Mouse (Mus musculus): Measurements from ENCODE around the gene Ano6. TPM values are rescaled to one million over a fixed set of nuclear protein-coding genes. Genes with fewer than 3 reads are reported as not detected.

The Ano6 gene
- polyA plus RNA-seq, 1 experiment from 2014 or later: 51.5 TPM

- Histone ChIP-seq H3K4me3 (ENCODE audit: low read length) (no peak overlapping the region), H3K27me3 (replicated peaks; ENCODE audit: control insufficient read depth, insufficient read depth, low read length) (no peaks in the 10 kb centered on the region), H3K27ac (ENCODE audit: low read length) (no peak overlapping the region), H3K9me3 (ENCODE audit: control insufficient read depth, low read length) (no peaks in the 10 kb centered on the region), H3K36me3 (ENCODE audit: control insufficient read depth, insufficient read depth, low read length) (peaks cover 14% of the 10 kb centered on the region), H3K4me2 (ENCODE audit: low read depth, low read length) (no peak overlapping the region), H3K9ac (ENCODE audit: low read depth, low read length) (no peak overlapping the region), H3K4me1 (ENCODE audit: control insufficient read depth, insufficient read depth, low read length) (no peaks in the 10 kb centered on the region)
- no peak for ATAC-seq
- WGBS: 94% methylated on average over 8 of the region's 8 CpGs
Observed at GRCm38 (mm10) chr15:95971302-95971701, 180.7 kb downstream of the Ano6 start.

- 92% methylated on average over 15 of the region's 15 CpGs for WGBS
- H3K4me3 ChIP-seq (ENCODE audit: low read length): no peak overlapping the region
- peaks cover 14% of the 10 kb centered on the region; the same call in 1 of the 2 replicates for H3K36me3 ChIP-seq (ENCODE audit: control insufficient read depth, insufficient read depth, low read length)
- no peak overlapping the region for H3K27ac ChIP-seq (ENCODE audit: low read length)
- no peak overlapping the region for H3K9ac ChIP-seq (ENCODE audit: low read depth, low read length)
- H3K4me2 ChIP-seq (ENCODE audit: low read depth, low read length): no peak overlapping the region
- no peaks in the 10 kb centered on the region for H3K27me3 ChIP-seq (replicated peaks; ENCODE audit: control insufficient read depth, insufficient read depth, low read length)
- no peaks in the 10 kb centered on the region for H3K4me1 ChIP-seq (ENCODE audit: control insufficient read depth, insufficient read depth, low read length)
- no peak for ATAC-seq
- no peaks in the 10 kb centered on the region for H3K9me3 ChIP-seq (ENCODE audit: control insufficient read depth, low read length)
Observed at GRCm38 (mm10) chr15:95972156-95972555, 181.5 kb downstream of the Ano6 start.

- H3K27ac ChIP-seq (ENCODE audit: low read length): no peak overlapping the region
- no peak overlapping the region for H3K9ac ChIP-seq (ENCODE audit: low read depth, low read length)
- no peaks in the 10 kb centered on the region for H3K4me1 ChIP-seq (ENCODE audit: control insufficient read depth, insufficient read depth, low read length)
- no peaks in the 10 kb centered on the region for H3K9me3 ChIP-seq (ENCODE audit: control insufficient read depth, low read length)
- H3K4me3 ChIP-seq (ENCODE audit: low read length): no peak overlapping the region
- no peak overlapping the region for H3K4me2 ChIP-seq (ENCODE audit: low read depth, low read length)
- H3K27me3 ChIP-seq (replicated peaks; ENCODE audit: control insufficient read depth, insufficient read depth, low read length): no peaks in the 10 kb centered on the region
- ATAC-seq: no peak
- WGBS: 94% methylated on average over 12 of the region's 12 CpGs
- peaks cover 14% of the 10 kb centered on the region; the same call in 1 of the 2 replicates for H3K36me3 ChIP-seq (ENCODE audit: control insufficient read depth, insufficient read depth, low read length)
Observed at GRCm38 (mm10) chr15:95972621-95973020, 182.0 kb downstream of the Ano6 start.

- 79% methylated on average over 10 of the region's 10 CpGs for WGBS
- peaks cover 14% of the 10 kb centered on the region; the same call in 1 of the 2 replicates for H3K36me3 ChIP-seq (ENCODE audit: control insufficient read depth, insufficient read depth, low read length)
- no peak for ATAC-seq
- no peak overlapping the region for H3K4me2 ChIP-seq (ENCODE audit: low read depth, low read length)
- no peaks in the 10 kb centered on the region for H3K27me3 ChIP-seq (replicated peaks; ENCODE audit: control insufficient read depth, insufficient read depth, low read length)
- H3K9me3 ChIP-seq (ENCODE audit: control insufficient read depth, low read length): no peaks in the 10 kb centered on the region
- H3K4me3 ChIP-seq (ENCODE audit: low read length): no peak overlapping the region
- H3K27ac ChIP-seq (ENCODE audit: low read length): no peak overlapping the region
- H3K9ac ChIP-seq (ENCODE audit: low read depth, low read length): no peak overlapping the region
- no peaks in the 10 kb centered on the region for H3K4me1 ChIP-seq (ENCODE audit: control insufficient read depth, insufficient read depth, low read length)
Observed at GRCm38 (mm10) chr15:95974021-95974597, 183.5 kb downstream of the Ano6 start.

GRCm38 (mm10) chr15:95976156-95976876 is 185.7 kb downstream of the Ano6 start:
- H3K4me1 ChIP-seq (ENCODE audit: control insufficient read depth, insufficient read depth, low read length): no peaks in the 10 kb centered on the region
- peak; percentile 44; the same call in 1 of the 2 replicates for ATAC-seq
- H3K27ac ChIP-seq (ENCODE audit: low read length): no peak overlapping the region
- H3K9ac ChIP-seq (ENCODE audit: low read depth, low read length): no peak overlapping the region
- no peaks in the 10 kb centered on the region for H3K27me3 ChIP-seq (replicated peaks; ENCODE audit: control insufficient read depth, insufficient read depth, low read length)
- H3K9me3 ChIP-seq (ENCODE audit: control insufficient read depth, low read length): no peaks in the 10 kb centered on the region
- H3K36me3 ChIP-seq (ENCODE audit: control insufficient read depth, insufficient read depth, low read length): peaks cover 14% of the 10 kb centered on the region; the same call in 1 of the 2 replicates
- WGBS: 46% methylated on average over 4 of the region's 4 CpGs
- no peak overlapping the region for H3K4me3 ChIP-seq (ENCODE audit: low read length)
- no peak overlapping the region for H3K4me2 ChIP-seq (ENCODE audit: low read depth, low read length)

GRCm38 (mm10) chr15:95977169-95977938 is 186.7 kb downstream of the Ano6 start:
- 68% methylated on average over 8 of the region's 8 CpGs for WGBS
- ATAC-seq: no peak
- Histone ChIP-seq H3K36me3 (ENCODE audit: control insufficient read depth, insufficient read depth, low read length) (peaks cover 12% of the 10 kb centered on the region; the same call in 1 of the 2 replicates), H3K4me2 (ENCODE audit: low read depth, low read length) (no peak overlapping the region), H3K9me3 (ENCODE audit: control insufficient read depth, low read length) (no peaks in the 10 kb centered on the region), H3K4me1 (ENCODE audit: control insufficient read depth, insufficient read depth, low read length) (no peaks in the 10 kb centered on the region), H3K4me3 (ENCODE audit: low read length) (no peak overlapping the region), H3K27ac (ENCODE audit: low read length) (no peak overlapping the region), H3K27me3 (replicated peaks; ENCODE audit: control insufficient read depth, insufficient read depth, low read length) (no peaks in the 10 kb centered on the region), H3K9ac (ENCODE audit: low read depth, low read length) (no peak overlapping the region)

GRCm38 (mm10) chr15:95977939-95978252 is 187.3 kb downstream of the Ano6 start:
- Histone ChIP-seq H3K4me3 (ENCODE audit: low read length) (no peak overlapping the region), H3K9me3 (ENCODE audit: control insufficient read depth, low read length) (no peaks in the 10 kb centered on the region), H3K9ac (ENCODE audit: low read depth, low read length) (no peak overlapping the region), H3K4me2 (ENCODE audit: low read depth, low read length) (no peak overlapping the region), H3K27ac (ENCODE audit: low read length) (no peak overlapping the region), H3K27me3 (replicated peaks; ENCODE audit: control insufficient read depth, insufficient read depth, low read length) (no peaks in the 10 kb centered on the region), H3K4me1 (ENCODE audit: control insufficient read depth, insufficient read depth, low read length) (no peaks in the 10 kb centered on the region), H3K36me3 (ENCODE audit: control insufficient read depth, insufficient read depth, low read length) (peaks cover 6% of the 10 kb centered on the region; the same call in 1 of the 2 replicates)
- no peak for ATAC-seq
- 78% methylated on average over 3 of the region's 3 CpGs for WGBS

GRCm38 (mm10) chr15:95980641-95981040 is 190.0 kb downstream of the Ano6 start:
- Histone ChIP-seq H3K4me1 (ENCODE audit: control insufficient read depth, insufficient read depth, low read length) (no peaks in the 10 kb centered on the region), H3K9me3 (ENCODE audit: control insufficient read depth, low read length) (no peaks in the 10 kb centered on the region), H3K27me3 (replicated peaks; ENCODE audit: control insufficient read depth, insufficient read depth, low read length) (no peaks in the 10 kb centered on the region), H3K4me3 (ENCODE audit: low read length) (no peak overlapping the region), H3K9ac (ENCODE audit: low read depth, low read length) (no peak overlapping the region), H3K36me3 (ENCODE audit: control insufficient read depth, insufficient read depth, low read length) (no peaks in the 10 kb centered on the region), H3K4me2 (ENCODE audit: low read depth, low read length) (no peak overlapping the region), H3K27ac (ENCODE audit: low read length) (no peak overlapping the region)
- ATAC-seq: no peak
- WGBS: 52% methylated on average over 5 of the region's 5 CpGs

- 94% methylated on average over 3 of the region's 3 CpGs for WGBS
- Histone ChIP-seq H3K27me3 (replicated peaks; ENCODE audit: control insufficient read depth, insufficient read depth, low read length) (no peaks in the 10 kb centered on the region), H3K9me3 (ENCODE audit: control insufficient read depth, low read length) (no peaks in the 10 kb centered on the region), H3K27ac (ENCODE audit: low read length) (no peak overlapping the region), H3K9ac (ENCODE audit: low read depth, low read length) (no peak overlapping the region), H3K4me3 (ENCODE audit: low read length) (no peak overlapping the region), H3K4me2 (ENCODE audit: low read depth, low read length) (no peak overlapping the region), H3K36me3 (ENCODE audit: control insufficient read depth, insufficient read depth, low read length) (no peaks in the 10 kb centered on the region), H3K4me1 (ENCODE audit: control insufficient read depth, insufficient read depth, low read length) (no peaks in the 10 kb centered on the region)
- no peak for ATAC-seq
Observed at GRCm38 (mm10) chr15:95987916-95988315, 197.3 kb downstream of the Ano6 start.
